Mouse (Mus musculus) right cerebral cortex, postnatal 4 days (tissue): ENCODE measurements around the gene Ciz1.

Experiments used
- DNase-seq: peaks from one replicate; pipeline ENCODE4 v3.0.0-alpha.2; 2022

The Ciz1 gene

GRCm38 (mm10) chr2:32420066-32420608 is 68.0 kb downstream of the Ciz1 start:
- DNase-seq: no peak

- DNase-seq: no peak
These were observed 68.5 kb downstream of the Ciz1 start for GRCm38 (mm10) chr2:32420647-32421046.

GRCm38 (mm10) chr2:32421851-32422251 is 69.7 kb downstream of the Ciz1 start:
- no peak for DNase-seq

GRCm38 (mm10) chr2:32423481-32424331 is 71.6 kb downstream of the Ciz1 start:
- no peak for DNase-seq

- DNase-seq: no peak
These were observed 72.7 kb downstream of the Ciz1 start for GRCm38 (mm10) chr2:32424796-32425195.

GRCm38 (mm10) chr2:32425568-32425967 is 73.4 kb downstream of the Ciz1 start:
- no peak for DNase-seq

- no peak for DNase-seq
These were observed 74.0 kb downstream of the Ciz1 start for GRCm38 (mm10) chr2:32426141-32426540.

- no peak for DNase-seq
These were observed 75.6 kb downstream of the Ciz1 start for GRCm38 (mm10) chr2:32427720-32428119.

- no peak for DNase-seq
These were observed 76.2 kb downstream of the Ciz1 start for GRCm38 (mm10) chr2:32428262-32428722.

- DNase-seq: no peak
These were observed 77.2 kb downstream of the Ciz1 start for GRCm38 (mm10) chr2:32429215-32429891.
